ENCODE assay signal across 8 mouse cellular contexts in genomic region chr13:114818513-114818912, GRCm38 (mm10). TPM values are rescaled to one million over a fixed set of nuclear protein-coding genes. Genes with fewer than 3 reads are reported as not detected.
DNase-seq lines count a peak whose midpoint lies in the region; ATAC-seq and TF ChIP-seq lines count a peak whose summit lies in the region.

No protein-coding gene starts in this region.

- intact Hi-C loops in heart, postnatal 14 days (cut with DNase I), result no loop called here

- peak overlapping the region; percentile 93 for H3K4me2 ChIP-seq in heart, embryonic 12.5 days
- H3K4me2 ChIP-seq in intestine, embryonic 15.5 days (replicated peaks), result peak overlapping the region; percentile 78

- no peaks in the 10 kb centered on the region for H3K9me3 ChIP-seq in heart, embryonic 12.5 days (replicated peaks)
- H3K9me3 ChIP-seq in MEL (replicated peaks; ENCODE audit: insufficient read depth, low read length), result no peaks in the 10 kb centered on the region
- no peaks in the 10 kb centered on the region for H3K9me3 ChIP-seq in intestine, embryonic 15.5 days

- peaks cover 6% of the 10 kb centered on the region for H3K79me2 ChIP-seq in MEL (ENCODE audit: control insufficient read depth, insufficient read depth, low read length, poor library complexity)

- H3K9ac ChIP-seq in heart, embryonic 12.5 days, result peak overlapping the region; percentile 79
- H3K9ac ChIP-seq in MEL (ENCODE audit: control insufficient read depth, low read depth, low read length, poor library complexity, severe bottlenecking), result peak overlapping the region; percentile 70
- peak overlapping the region; percentile 63 for H3K9ac ChIP-seq in intestine, embryonic 15.5 days

- no peak overlapping the region for H3K27ac ChIP-seq in heart, embryonic 12.5 days (ENCODE audit: poor library complexity, severe bottlenecking)
- no peak overlapping the region for H3K27ac ChIP-seq in MEL (ENCODE audit: control insufficient read depth, low read depth, low read length)
- no peak overlapping the region for H3K27ac ChIP-seq in embryonic fibroblast, embryonic 13.5 days (ENCODE audit: insufficient read depth, low read length)
- H3K27ac ChIP-seq in intestine, embryonic 15.5 days, result no peak overlapping the region; the same call in none of the 2 replicates

- no peak for TF ChIP-seq CTCF in MEL (IDR thresholded peaks at IDR 0.05 in 2 of 3, conservative IDR thresholded peaks at IDR 0.05 in 1 of 3; ENCODE audit: control insufficient read depth in 1 of 3, insufficient read depth in 1 of 3, low read depth in 2 of 3, low read length in 3 of 3, poor library complexity in 1 of 3, severe bottlenecking in 1 of 3)
- TF ChIP-seq CTCF in embryonic fibroblast, embryonic 13.5 days (IDR thresholded peaks at IDR 0.05; ENCODE audit: borderline replicate concordance, insufficient read depth, low read length), result no peak

- no peaks in the 10 kb centered on the region for H3K27me3 ChIP-seq in heart, embryonic 12.5 days (replicated peaks)
- no peaks in the 10 kb centered on the region for H3K27me3 ChIP-seq in MEL (ENCODE audit: control insufficient read depth in 1 of 2, insufficient read depth in 2 of 2, low read length in 2 of 2)
- H3K27me3 ChIP-seq in intestine, embryonic 15.5 days (replicated peaks), result no peaks in the 10 kb centered on the region

- peak; percentile 63 for ATAC-seq in heart, embryonic 12.5 days (ENCODE audit: insufficient number of reproducible peaks, low FRiP score)
- peak; percentile 87 for ATAC-seq in intestine, embryonic 15.5 days
- ATAC-seq in megakaryocyte, adult 5-6 weeks (ENCODE audit: poor library complexity, severe bottlenecking), result peak; percentile 41

- H3K4me3 ChIP-seq in heart, embryonic 12.5 days, result peak overlapping the region; percentile 75
- peak overlapping the region; percentile 90 to 95 for H3K4me3 ChIP-seq in MEL (ENCODE audit: control insufficient read depth in 1 of 2, insufficient read depth in 1 of 2, low read depth in 2 of 2, low read length in 2 of 2)
- peak overlapping the region; percentile 97 for H3K4me3 ChIP-seq in embryonic fibroblast, embryonic 13.5 days (ENCODE audit: insufficient read depth, low read length)
- H3K4me3 ChIP-seq in intestine, embryonic 15.5 days (replicated peaks), result peak overlapping the region; percentile 62

- no peak for TF ChIP-seq POLR2A in MEL (IDR thresholded peaks at IDR 0.05; ENCODE audit: control insufficient read depth in 1 of 2, insufficient read depth in 1 of 2, low read depth in 1 of 2, low read length in 2 of 2, poor library complexity in 1 of 2)
- no peak for TF ChIP-seq POLR2A in embryonic fibroblast, embryonic 13.5 days (IDR thresholded peaks at IDR 0.05; ENCODE audit: low read depth, low read length)

- no peak for DNase-seq in heart, postnatal 14 days
- no peak for DNase-seq in MEL (ENCODE audit: low read depth, low spot score)
- DNase-seq in spleen, postnatal 10 days (ENCODE audit: low spot score in 2 of 2), result no peak
- DNase-seq in right cerebral cortex, postnatal 10 days (ENCODE audit: low spot score in 2 of 2), result no peak

- peaks cover 12% of the 10 kb centered on the region for H3K4me1 ChIP-seq in heart, embryonic 12.5 days (replicated peaks)
- H3K4me1 ChIP-seq in MEL (ENCODE audit: control insufficient read depth in 1 of 2, insufficient read depth in 2 of 2, low read length in 2 of 2), result peaks cover 0 to 7% of the 10 kb centered on the region in 2 experiments; a peak in 2 of 4 replicates
- peaks cover 3% of the 10 kb centered on the region; the same call in 1 of the 2 replicates for H3K4me1 ChIP-seq in embryonic fibroblast, embryonic 13.5 days (ENCODE audit: control insufficient read depth, insufficient read depth, low read length)
- no peaks in the 10 kb centered on the region for H3K4me1 ChIP-seq in intestine, embryonic 15.5 days (replicated peaks)

- H3K36me3 ChIP-seq in heart, embryonic 12.5 days, result peaks cover 10% of the 10 kb centered on the region; the same call in 1 of the 2 replicates
- peaks cover 0 to 5% of the 10 kb centered on the region in 2 experiments; a peak in 2 of 4 replicates for H3K36me3 ChIP-seq in MEL (ENCODE audit: control insufficient read depth in 1 of 2, insufficient read depth in 2 of 2, low read length in 2 of 2)
- 0 out of 2 replicates have a peak, but pooled peaks cover under 1% of the 10 kb centered on the region for H3K36me3 ChIP-seq in intestine, embryonic 15.5 days

- TF ChIP-seq RAD21 in MEL (IDR thresholded peaks at IDR 0.05; ENCODE audit: low read depth, low read length), result no peak

- no peak for TF ChIP-seq EP300 in MEL (IDR thresholded peaks at IDR 0.05; ENCODE audit: low read depth in 1 of 2, low read length in 2 of 2)

- WGBS in heart, embryonic 12.5 days, result 27% methylated on average over 9 of the region's 9 CpGs
- WGBS in intestine, embryonic 15.5 days, result 18% methylated on average over 9 of the region's 9 CpGs

TF ChIP-seq in MEL, 35 proteins besides CTCF, POLR2A, EP300 and RAD21:
- TF ChIP-seq NRF1 (IDR thresholded peaks at IDR 0.05; ENCODE audit: insufficient read depth, low read depth, low read length, poor library complexity, severe bottlenecking) (peak; percentile 7; the same call in 1 of the 2 replicates), KAT2A (conservative IDR thresholded peaks at IDR 0.05; ENCODE audit: low read depth, low read length) (no peak)
TF ChIP-seq in MEL: peak in this region for 1.

RNA-seq across cellular contexts. Expression of gene Mocs2, which starts 0.5 kb away (rescaled TPM):
- polyA plus RNA-seq in heart, embryonic 12.5 days (2016; fragmentation: Nextera tagmentation; extraction: Ambion mirVana), result 51.7 and 56.8 TPM in 2 replicates
- 10 to 100 TPM; 52.5 to 54.7 TPM for total RNA-seq in heart, postnatal 14 days (2021)
- 46.9 and 59.2 TPM in 2 replicates for total RNA-seq in MEL (2012; rRNA removed)
- polyA plus RNA-seq in MEL (2012; ENCODE audit: insufficient read depth in 1 of 2, insufficient read length in 2 of 2, low read depth in 1 of 2, low replicate concordance in 2 of 2, missing spikeins in 1 of 2), result 10 to 100 TPM in 1 of 2 experiments, not detected in 1; 37.4 TPM
- polyA plus RNA-seq in embryonic fibroblast, embryonic 13.5 days (2011; ENCODE audit: insufficient read length, low read depth, missing spikeins), result 45.0 and 58.2 TPM in 2 replicates
- polyA plus RNA-seq in intestine, embryonic 15.5 days (2015; fragmentation: Nextera tagmentation; extraction: Ambion mirVana), result 104 TPM in 2 replicates
- total RNA-seq in megakaryocyte, adult 5-6 weeks (2015), result 33.2 and 37.4 TPM in 2 replicates
- total RNA-seq in megakaryocyte, adult 5-6 weeks (2017), result 33.5 and 43.9 TPM in 2 replicates
